Mouse (Mus musculus): ENCODE data around the gene Lyzl4. TPM values are rescaled to one million over a fixed set of nuclear protein-coding genes. Genes with fewer than 3 reads are reported as not detected.

Gene Lyzl4
- total and polyA plus RNA-seq, 3 experiments: not detected

DNA sequence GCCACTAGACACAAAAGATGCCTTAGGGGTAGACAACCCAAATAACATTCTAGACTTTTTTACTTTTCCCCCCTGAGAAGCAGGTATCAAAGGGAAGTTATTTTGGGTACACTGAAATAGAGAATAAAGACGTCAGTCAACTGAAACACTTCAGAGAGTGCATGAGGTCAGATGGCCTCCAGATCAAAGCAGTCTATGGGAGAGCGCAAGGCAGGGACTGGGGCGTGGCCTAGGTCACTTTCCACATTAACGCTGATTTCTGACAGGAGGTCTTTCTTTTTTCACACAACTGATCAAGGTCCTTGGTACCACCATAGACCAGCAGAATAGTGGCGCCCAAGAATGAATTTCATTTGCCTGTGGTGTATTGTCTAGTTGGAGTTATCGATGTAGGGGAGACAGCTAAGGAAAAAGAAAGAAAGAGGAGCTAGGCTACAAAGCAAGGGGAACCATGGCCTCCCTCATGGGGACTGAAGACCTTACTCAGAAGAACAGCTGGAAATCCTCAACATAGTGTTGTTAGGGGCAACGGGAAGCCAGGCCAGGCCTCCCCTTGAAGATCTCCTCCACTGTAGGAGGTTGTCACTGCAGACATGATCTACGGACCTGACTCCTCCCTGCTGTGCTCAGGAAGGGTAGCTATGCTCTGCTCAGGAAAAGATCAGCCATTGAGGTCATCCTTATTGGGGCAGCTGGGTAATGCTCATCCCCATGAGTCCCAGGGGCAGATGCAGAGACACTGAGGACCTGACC, 113.1 kb downstream of the Lyzl4 start:
- Histone ChIP-seq H3K9me3 (replicated peaks) (no peaks in the 10 kb centered on the region), H3K36me3 (replicated peaks) (no peaks in the 10 kb centered on the region), H3K27me3 (ENCODE audit: insufficient read depth, low read length) (peaks cover 9% of the 10 kb centered on the region), H3K4me3 (ENCODE audit: low read depth, low read length) (no peak overlapping the region), H3K4me1 (ENCODE audit: insufficient read depth, low read depth, low read length) (no peaks in the 10 kb centered on the region)
- ATAC-seq (ENCODE audit: extremely low read depth, insufficient number of reproducible peaks, low FRiP score, poor library complexity, severe bottlenecking) (no peak), DNase-seq (ENCODE audit: low spot score) (no peak)
- TF ChIP-seq GATA2 (IDR thresholded peaks at IDR 0.05; ENCODE audit: borderline replicate concordance, low read depth, low read length) (no peak), GATA1 (IDR thresholded peaks at IDR 0.05; ENCODE audit: borderline replicate concordance, low read length) (no peak), POLR2AphosphoS5 (IDR thresholded peaks at IDR 0.05; ENCODE audit: insufficient replicate concordance, low read depth, low read length) (no peak)

Other genes with a start within 250 kb of the Lyzl4 start
- gene Cck, start 146.4 kb downstream of the Lyzl4 start, total RNA-seq (2014; fragmentation: Nextera tagmentation): not detected in 2 replicates
- gene Cck, start 146.4 kb downstream of the Lyzl4 start, total RNA-seq (2017): not detected in 2 replicates
- gene Cck, start 146.4 kb downstream of the Lyzl4 start, polyA plus RNA-seq (2012): not detected in 2 replicates
- gene Vipr1, start 620 bp upstream of the Lyzl4 start, total RNA-seq (2014; fragmentation: Nextera tagmentation): not detected in 2 replicates
- under 0.01 and 0.52 TPM in 2 replicates for gene Vipr1, start 620 bp upstream of the Lyzl4 start, total RNA-seq (2017)
- gene Vipr1, start 620 bp upstream of the Lyzl4 start, polyA plus RNA-seq (2012): not detected in 2 replicates
- 4.1 and 4.7 TPM in 2 replicates for gene Sec22c, start 63.4 kb upstream of the Lyzl4 start, total RNA-seq (2014; fragmentation: Nextera tagmentation)
- gene Sec22c, start 63.4 kb upstream of the Lyzl4 start, total RNA-seq (2017): 3.0 and 3.6 TPM in 2 replicates
- 3.3 and 4.8 TPM in 2 replicates for gene Sec22c, start 63.4 kb upstream of the Lyzl4 start, polyA plus RNA-seq (2012)
- gene Ss18l2, start 68.2 kb upstream of the Lyzl4 start, total RNA-seq (2014; fragmentation: Nextera tagmentation): 12.9 and 19.0 TPM in 2 replicates
- 39.7 and 52.8 TPM in 2 replicates for gene Ss18l2, start 68.2 kb upstream of the Lyzl4 start, total RNA-seq (2017)
- 7.1 and 9.7 TPM in 2 replicates for gene Ss18l2, start 68.2 kb upstream of the Lyzl4 start, polyA plus RNA-seq (2012)
- gene Nktr, start 77.1 kb upstream of the Lyzl4 start, total RNA-seq (2014; fragmentation: Nextera tagmentation): 267 and 339 TPM in 2 replicates
- 109 and 135 TPM in 2 replicates for gene Nktr, start 77.1 kb upstream of the Lyzl4 start, total RNA-seq (2017)
- 22.6 and 33.2 TPM in 2 replicates for gene Nktr, start 77.1 kb upstream of the Lyzl4 start, polyA plus RNA-seq (2012)
- gene Zfp651, start 117.2 kb upstream of the Lyzl4 start, total RNA-seq (2014; fragmentation: Nextera tagmentation): not detected in 2 replicates
- gene Zfp651, start 117.2 kb upstream of the Lyzl4 start, total RNA-seq (2017): 0.05 and 0.12 TPM in 2 replicates
- 0.07 and 0.08 TPM in 2 replicates for gene Zfp651, start 117.2 kb upstream of the Lyzl4 start, polyA plus RNA-seq (2012)
- not detected in 2 replicates for gene Klhl40, start 135.5 kb upstream of the Lyzl4 start, total RNA-seq (2014; fragmentation: Nextera tagmentation)
- not detected in 2 replicates for gene Klhl40, start 135.5 kb upstream of the Lyzl4 start, total RNA-seq (2017)
- not detected in 2 replicates for gene Klhl40, start 135.5 kb upstream of the Lyzl4 start, polyA plus RNA-seq (2012)
- not detected in 2 replicates for gene Hhatl, start 150.4 kb upstream of the Lyzl4 start, total RNA-seq (2014; fragmentation: Nextera tagmentation)
- gene Hhatl, start 150.4 kb upstream of the Lyzl4 start, total RNA-seq (2017): not detected in 2 replicates
- gene Hhatl, start 150.4 kb upstream of the Lyzl4 start, polyA plus RNA-seq (2012): not detected in 2 replicates
- gene Ccdc13, start 197.4 kb upstream of the Lyzl4 start, total RNA-seq (2014; fragmentation: Nextera tagmentation): not detected in 2 replicates
- gene Ccdc13, start 197.4 kb upstream of the Lyzl4 start, total RNA-seq (2017): 0.33 TPM in 1 of 2 replicates, not detected in the other
- 0.09 TPM in 1 of 2 replicates, not detected in the other for gene Ccdc13, start 197.4 kb upstream of the Lyzl4 start, polyA plus RNA-seq (2012)
- 45.8 and 54.5 TPM in 2 replicates for gene Higd1a, start 216.3 kb upstream of the Lyzl4 start, total RNA-seq (2014; fragmentation: Nextera tagmentation)
- gene Higd1a, start 216.3 kb upstream of the Lyzl4 start, total RNA-seq (2017): 114 and 136 TPM in 2 replicates
- 71.6 and 73.3 TPM in 2 replicates for gene Higd1a, start 216.3 kb upstream of the Lyzl4 start, polyA plus RNA-seq (2012)

Data from G1E (cell line).